Mouse (Mus musculus) ovary, postnatal 36 days (tissue): ENCODE measurements at regions not wholly inside any gene's neighbourhood (a gene's known extent, or its start where the extent isn't known, plus 50 kb on each side); places are given as distances from the start of the nearest gene placed in this dataset.

Experiments used
- DNase-seq: peaks from one replicate; pipeline ENCODE4 v3.0.0; 2022; ENCODE audit warnings: low spot score, mixed read lengths

DNA sequence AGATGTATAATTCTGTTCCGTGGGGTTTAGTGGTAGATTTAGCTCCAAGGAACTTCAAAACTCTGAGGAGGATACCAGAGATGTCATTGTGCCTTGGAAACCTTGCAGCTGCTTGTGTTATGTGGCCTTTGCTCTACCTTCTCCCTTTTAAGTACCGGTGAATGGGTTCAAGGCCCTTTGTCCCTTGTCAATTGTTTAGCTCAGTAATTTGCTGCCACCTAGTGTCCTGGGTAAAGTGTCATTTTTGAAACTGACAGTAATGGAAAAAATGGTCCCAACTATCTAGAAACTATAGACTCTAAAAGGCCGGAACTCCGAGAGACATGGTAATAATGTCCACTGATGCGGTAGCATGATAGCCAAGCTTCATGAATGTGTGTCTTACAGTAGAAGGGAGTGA is 90.8 kb upstream of the Phactr1 start:
- DNase-seq = no peak

DNA sequence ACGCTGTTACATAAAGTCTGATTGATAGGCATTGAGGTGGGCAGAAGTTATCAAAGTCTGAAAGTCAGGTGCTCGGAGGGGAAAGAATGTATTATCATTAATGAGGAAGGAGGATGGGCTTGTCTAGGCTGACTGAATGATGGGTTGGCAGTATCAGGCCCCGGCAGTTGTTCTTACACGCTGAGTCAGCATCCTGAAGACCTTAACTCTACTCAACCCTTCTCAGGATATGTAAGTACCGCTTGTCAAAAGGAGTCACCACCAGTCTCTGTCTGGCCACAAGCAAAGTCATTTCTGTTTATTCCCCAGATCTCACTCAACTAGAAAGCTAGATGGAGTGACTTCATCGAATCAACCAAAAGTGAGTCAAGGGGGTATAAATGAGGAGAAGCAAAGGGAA is 90.0 kb upstream of the Phactr1 start:
- no peak for DNase-seq

DNA sequence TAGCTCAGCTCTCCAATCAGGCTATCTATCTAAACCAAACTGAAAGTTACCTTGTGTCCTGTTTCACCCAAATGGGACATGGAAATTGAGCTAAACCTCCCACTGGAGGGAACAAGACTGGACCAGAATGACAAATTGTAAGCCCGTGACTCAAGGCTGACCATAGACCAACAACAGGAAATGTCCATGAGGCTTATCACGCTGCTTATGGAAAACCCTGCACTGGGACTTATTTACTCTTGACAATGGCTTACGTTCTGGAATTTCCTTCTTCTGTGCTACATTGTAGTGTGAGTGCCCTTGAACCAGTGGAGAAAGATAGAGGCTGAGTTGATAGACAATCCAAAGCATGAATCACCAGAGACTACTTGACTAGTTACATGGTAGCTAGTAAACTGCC is 87.5 kb upstream of the Phactr1 start:
- no peak for DNase-seq

DNA sequence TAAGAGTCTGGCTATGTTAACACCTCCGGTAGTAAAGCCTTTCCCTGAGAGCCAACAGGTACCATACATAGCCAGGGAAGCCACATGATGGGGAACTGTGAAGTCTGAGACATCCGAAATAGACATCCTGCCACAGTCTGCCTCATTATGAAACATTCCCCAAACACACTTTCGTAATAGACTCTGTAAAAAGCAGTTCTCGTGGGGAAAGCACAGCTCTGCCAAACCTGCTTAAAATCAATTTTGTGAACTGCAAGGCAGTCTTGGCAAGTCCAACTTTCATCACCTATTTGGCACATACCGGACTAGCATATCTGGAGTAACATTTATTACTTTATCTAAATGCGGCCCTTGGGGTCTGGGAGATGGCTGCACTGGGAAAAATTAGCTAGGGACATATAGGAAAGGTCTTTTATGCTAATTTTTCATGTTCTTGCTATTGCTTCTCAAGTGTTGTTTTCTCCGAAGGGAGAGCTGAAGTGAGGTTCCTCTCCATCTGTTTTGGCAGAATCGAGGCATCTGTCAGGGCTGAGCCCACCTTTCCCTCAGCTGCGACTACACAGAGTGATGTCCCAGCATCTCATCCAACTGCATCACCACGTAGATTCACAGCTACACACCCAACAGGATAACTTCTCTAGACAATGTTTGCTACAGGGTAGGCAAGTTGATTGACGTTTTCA is 86.8 kb upstream of the Phactr1 start:
- DNase-seq = no peak

DNA sequence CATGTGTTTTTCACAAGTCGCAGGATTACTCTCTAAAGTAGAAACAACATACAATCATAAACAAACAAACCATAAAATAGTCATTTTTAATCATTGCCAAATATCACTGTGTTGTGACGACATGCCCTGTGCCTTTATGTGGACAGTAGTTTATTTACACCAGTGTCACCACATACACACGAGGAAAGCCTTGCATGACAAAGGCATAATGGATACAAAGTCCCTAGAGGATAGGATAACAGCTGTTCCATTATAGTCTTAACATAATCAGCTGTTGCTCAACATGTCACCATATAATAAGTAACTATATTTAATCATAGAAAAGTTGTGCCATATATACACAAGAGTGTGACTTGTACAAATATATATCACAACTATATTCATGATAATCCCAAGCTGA is 85.2 kb upstream of the Phactr1 start:
- DNase-seq = no peak

DNA sequence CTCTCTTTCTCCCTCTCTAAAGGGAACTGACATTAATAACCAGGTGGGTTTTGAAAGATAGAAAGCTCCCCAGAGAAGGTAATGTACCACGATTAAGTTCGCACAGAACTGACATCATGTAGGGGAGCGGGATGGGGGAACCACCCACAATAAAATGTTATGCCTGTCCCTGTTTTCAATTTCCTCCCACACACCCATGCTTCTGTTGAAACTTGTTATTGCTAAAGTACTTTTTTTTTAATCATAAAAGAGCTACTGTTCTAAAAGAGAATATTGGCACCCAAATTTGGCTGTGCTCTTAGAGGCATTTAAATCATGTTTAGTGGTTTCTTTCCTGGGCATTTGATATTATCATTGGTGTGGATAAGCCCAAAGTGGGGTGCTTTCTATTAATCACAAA is 82.6 kb upstream of the Phactr1 start:
- no peak for DNase-seq

DNA sequence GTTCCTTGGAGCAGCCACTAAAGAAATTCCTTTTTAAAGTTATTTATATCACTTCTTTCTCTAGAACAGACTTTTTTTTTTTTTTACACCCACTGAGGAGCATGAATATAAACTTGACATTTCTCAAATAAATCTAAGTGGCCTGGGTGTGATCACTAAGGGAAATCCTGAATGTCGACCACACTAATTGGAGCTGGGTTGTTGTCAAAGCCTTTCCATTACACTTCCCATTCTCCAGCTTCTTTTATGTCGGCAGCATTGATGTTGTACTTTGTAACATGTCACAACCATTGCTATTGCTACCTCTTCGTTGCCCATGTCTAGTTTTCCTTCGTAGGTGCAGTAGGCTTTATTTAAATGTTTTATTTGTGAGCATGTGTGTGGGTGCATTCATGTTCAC is 77.1 kb upstream of the Phactr1 start:
- no peak for DNase-seq

DNA sequence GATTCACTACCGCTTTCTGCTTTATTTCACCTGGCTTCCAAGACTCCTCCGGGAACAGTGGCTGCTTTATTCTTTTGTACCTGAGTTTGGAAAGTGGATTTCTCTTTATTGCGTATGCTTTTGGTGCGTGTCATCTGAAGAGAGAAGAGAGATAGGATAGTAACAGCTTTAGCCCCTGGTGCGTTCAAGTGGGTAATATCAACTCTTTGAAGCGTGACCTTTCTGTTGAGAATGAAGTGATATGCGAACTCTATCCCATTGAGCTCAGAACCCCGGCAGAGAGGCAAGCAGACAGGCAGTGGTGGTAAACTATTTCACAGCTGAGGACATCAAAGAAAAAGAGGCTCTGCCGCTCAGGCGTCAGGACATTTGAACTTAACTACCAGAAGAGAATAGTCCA is 72.7 kb upstream of the Phactr1 start:
- no peak for DNase-seq

DNA sequence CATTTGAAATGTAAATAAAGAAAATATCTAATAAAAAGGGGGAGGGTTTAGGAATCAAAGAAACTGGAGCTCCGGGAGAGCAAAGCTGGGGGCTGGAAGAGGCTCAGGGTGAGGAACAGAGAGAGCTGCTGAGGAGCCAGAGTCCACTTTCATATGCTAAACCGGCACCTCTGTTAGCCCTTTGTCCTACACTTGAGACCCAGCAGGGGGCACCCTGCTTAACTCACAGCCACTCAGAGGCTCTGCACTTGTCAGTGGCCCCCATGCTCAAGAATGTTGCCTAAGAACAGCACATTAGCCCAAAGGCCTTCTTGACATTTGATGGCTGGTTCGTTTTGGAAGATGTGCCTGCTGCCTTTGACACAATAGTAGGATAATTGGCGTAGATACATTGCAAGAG is 71.5 kb upstream of the Phactr1 start:
- DNase-seq = peak; percentile 12

DNA sequence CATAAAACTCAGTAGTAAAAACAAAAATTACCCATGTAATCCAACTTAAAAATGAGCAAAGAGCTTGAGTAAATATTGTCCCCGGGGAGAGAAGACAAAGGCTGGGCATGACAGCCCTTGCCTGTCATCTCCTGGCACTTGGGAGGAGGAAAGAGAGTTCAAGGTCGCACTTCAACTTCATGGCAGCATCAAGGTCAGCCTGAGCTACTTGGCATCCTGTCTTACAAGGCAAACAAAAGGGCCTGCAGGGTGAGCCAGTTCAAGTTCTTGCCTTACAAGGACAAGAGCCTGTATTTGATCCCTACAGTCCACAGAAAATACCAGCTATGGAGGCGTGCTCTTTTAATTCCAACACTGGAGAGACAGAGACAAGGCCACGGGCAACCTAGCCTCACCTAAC is 67.1 kb upstream of the Phactr1 start:
- DNase-seq = peak; percentile 8

DNA sequence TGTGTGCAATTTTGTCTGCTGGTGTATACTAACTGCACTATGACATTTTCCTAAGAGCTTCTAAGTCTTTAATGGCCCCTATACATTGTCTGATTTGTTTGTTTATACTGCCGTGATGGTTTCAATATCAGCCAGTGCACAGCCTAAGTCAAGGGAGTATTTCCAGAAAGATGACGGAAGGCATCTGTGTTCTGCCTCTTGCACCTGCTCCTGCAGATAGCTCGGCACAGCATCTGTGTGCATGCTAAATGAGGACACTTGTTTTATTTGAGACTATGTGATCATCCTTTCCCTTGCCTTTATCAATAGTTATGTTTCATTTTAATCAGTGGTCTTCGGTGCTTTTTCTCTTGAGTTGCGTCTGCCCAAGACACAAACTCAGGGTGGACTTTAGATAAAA is 64.6 kb upstream of the Phactr1 start:
- DNase-seq = no peak

DNA sequence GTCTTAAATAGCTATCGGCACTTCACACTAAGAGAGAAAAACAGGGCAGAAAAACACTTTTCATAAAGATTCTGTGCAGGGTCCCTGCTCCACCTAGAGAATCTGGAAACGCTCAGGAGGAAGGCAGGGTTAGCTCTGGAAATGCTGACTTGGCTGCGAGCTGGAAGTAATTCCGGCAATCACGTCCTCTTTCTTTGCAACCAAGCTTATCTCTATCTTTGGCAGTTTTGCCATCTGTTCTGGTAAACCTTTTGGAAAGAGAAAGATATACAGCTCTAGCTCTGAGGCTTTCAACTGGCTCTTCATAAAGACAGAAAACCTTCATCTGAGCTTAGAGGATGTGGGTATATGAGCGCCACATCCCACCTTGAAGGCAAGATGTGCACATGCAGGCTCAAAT is 63.2 kb upstream of the Phactr1 start:
- DNase-seq = no peak

DNA sequence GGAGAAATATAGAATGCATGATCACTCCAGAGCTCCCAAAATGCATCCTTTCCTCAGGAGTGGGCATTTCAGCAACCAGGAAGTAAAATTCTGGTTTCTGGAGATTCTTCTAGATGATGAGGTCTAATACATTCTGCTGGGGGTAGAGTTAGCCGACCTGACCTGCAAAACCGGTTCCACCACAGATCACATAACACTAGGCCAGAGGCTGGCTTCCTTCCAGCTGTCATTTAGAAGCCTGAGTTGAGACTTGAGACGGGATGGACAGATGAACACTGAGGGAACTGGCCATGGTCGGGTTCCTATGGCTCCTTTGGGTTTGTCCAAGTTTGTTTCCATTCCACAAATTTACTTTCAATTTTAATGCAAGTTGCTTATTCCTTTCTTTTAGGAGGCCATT is 62.6 kb upstream of the Phactr1 start:
- DNase-seq = no peak

DNA sequence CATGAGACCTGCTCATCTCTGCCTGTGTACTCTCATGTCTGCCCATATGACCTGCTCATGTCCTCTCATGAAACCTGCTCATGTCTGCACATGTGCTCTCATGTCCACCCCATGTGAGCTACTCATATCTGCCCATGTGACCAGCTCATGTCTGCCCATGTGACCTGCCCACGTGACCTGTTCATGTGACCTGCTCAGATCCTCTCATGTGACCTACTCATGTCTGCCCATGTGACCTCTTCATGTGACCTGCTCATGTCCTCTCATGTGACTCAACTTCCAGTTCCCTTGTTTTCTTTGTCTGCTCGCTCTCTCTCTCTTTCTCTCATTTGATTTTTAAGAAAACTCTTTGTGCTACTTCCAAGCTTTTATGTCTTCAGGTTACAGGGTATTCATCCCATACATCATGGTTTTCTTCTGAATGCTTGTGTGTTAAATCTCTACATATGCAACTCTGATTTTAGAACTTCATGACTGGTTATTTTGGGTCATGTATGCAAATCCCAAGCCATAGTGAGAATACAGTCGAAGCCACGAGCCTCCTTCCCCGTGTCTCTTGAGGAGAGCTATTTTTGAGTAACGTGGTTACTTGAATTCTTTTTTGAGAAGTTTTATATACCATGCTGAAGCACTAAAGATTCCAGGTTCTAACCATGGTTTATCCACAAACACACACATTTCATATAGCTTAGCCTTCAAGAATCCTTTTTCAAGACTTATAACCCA is 60.7 kb upstream of the Phactr1 start:
- DNase-seq = no peak

DNA sequence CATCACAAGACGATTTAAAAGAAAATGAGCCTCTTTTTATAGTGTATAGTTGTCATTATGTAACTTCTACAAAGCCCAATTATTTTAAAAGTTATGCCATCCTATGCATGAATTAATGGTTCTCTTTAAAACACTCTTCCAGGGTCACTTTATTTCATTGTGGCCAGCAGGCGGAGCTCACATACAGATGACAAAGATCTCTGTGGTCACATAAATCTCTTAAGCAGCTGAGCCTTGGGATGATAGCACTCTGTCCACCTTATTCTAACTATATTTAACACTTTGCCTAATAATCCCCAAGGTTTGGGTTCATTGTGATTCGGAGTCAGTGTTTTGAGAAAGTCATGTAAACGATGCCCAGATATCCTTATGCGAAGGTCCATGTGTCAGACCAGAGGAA is 56.9 kb upstream of the Phactr1 start:
- DNase-seq = peak; percentile 22
